Mouse (Mus musculus) kidney, embryonic 14.5 days (tissue): ENCODE measurements around the gene AI467606. TPM values are rescaled to one million over a fixed set of nuclear protein-coding genes. Genes with fewer than 3 reads are reported as not detected.

Source experiments
- ATAC-seq: fragments of 200-750 bp; cut with Nextera tagmentation; 2 replicates; pipeline ENCODE4 v1.8.0; 2017; ENCODE audit warnings: moderate number of reproducible peaks, mild to moderate bottlenecking, moderate TSS enrichment, moderate library complexity; ENCODE audit not compliant: low FRiP score, low TSS enrichment
- H3K27ac ChIP-seq: fragments of 300-500 bp; sonication (generic); 2 replicates; pipeline ENCODE4 v1.5.1; 2014; ENCODE audit warnings: low read depth, mild to moderate bottlenecking, low read length, moderate library complexity, mixed read lengths
- H3K27me3 ChIP-seq: fragments of 300-500 bp; sonication (generic); 2 replicates; pipeline ENCODE4 v1.6.1; 2014; ENCODE audit warnings: mild to moderate bottlenecking, low read length; ENCODE audit not compliant: control insufficient read depth, insufficient read depth
- H3K36me3 ChIP-seq: fragments of 300-500 bp; sonication (generic); 2 replicates; pipeline ENCODE4 v1.6.1; 2014; ENCODE audit warnings: low read length, mixed read lengths; ENCODE audit not compliant: control insufficient read depth, insufficient read depth
- H3K4me1 ChIP-seq: fragments of 300-500 bp; sonication (generic); 2 replicates; pipeline ENCODE4 v1.6.1; 2014; ENCODE audit warnings: low read length, mixed read lengths; ENCODE audit not compliant: control insufficient read depth, insufficient read depth
- H3K4me2 ChIP-seq: fragments of 300-500 bp; sonication (generic); replicated peaks from 2 replicates; pipeline ENCODE4 v1.6.1; 2014; ENCODE audit warnings: low read depth, mild to moderate bottlenecking, low read length
- H3K4me3 ChIP-seq: fragments of 300-500 bp; sonication (generic); 2 replicates; pipeline ENCODE4 v1.5.1; 2014; ENCODE audit warnings: mild to moderate bottlenecking, low read length
- H3K9ac ChIP-seq: fragments of 300-500 bp; sonication (generic); 2 replicates; pipeline ENCODE4 v1.6.1; 2014; ENCODE audit warnings: low read depth, mild to moderate bottlenecking, low read length, moderate library complexity
- H3K9me3 ChIP-seq: fragments of 300-500 bp; sonication (generic); 2 replicates; pipeline ENCODE4 v1.6.1; 2016; ENCODE audit warnings: low read length; ENCODE audit not compliant: control insufficient read depth
- WGBS: fragments of 180-500 bp; shearing (Covaris S2); extraction: QIAGEN DNeasy Blood & Tissue Kit; methylation state at CpG from one replicate; pipeline ENCODE4 v1.1.7; 2014; 5-methylcytosine and 5-hydroxymethylcytosine counted together
- polyA plus RNA-seq: library from polyadenylated mRNA; unstranded; fragments of >200 nt; fragmentation: Nextera tagmentation; extraction: Ambion mirVana; gene quantifications from 2 replicates; pipeline ENCODE4 v1.2.1, GENCODE M21; 2014

AI467606 gene
- polyA plus RNA-seq, 1 experiment from 2014 or later: 3.5 TPM

DNA sequence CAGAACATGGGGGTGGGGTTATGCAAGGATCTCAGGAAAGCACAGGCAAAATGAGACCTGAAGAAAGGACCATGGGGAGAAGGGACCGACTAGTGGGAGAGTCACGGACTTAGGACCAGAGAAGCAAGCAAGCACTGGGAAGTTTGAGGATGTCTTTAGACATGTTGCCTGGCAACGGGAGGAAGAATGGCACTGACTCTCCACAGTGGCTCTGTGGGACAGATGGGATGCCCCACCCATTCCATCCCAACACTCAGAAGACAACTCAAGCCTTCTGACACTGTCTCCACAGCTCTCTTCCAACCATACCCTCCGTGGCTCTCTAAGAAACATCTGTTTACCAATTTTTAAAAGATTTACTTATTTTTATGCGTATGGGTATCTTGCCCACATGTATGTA, 42.0 kb downstream of the AI467606 start:
- Histone ChIP-seq H3K9me3 (no peaks in the 10 kb centered on the region), H3K9ac (no peak overlapping the region), H3K4me3 (no peak overlapping the region), H3K36me3 (no peaks in the 10 kb centered on the region), H3K27me3 (no peaks in the 10 kb centered on the region), H3K4me1 (0 out of 2 replicates have a peak, but pooled peaks cover 4% of the 10 kb centered on the region), H3K27ac (no peak overlapping the region), H3K4me2 (no peak overlapping the region)
- ATAC-seq: no peak
- 77% methylated on average over 5 of the region's 5 CpGs for WGBS

DNA sequence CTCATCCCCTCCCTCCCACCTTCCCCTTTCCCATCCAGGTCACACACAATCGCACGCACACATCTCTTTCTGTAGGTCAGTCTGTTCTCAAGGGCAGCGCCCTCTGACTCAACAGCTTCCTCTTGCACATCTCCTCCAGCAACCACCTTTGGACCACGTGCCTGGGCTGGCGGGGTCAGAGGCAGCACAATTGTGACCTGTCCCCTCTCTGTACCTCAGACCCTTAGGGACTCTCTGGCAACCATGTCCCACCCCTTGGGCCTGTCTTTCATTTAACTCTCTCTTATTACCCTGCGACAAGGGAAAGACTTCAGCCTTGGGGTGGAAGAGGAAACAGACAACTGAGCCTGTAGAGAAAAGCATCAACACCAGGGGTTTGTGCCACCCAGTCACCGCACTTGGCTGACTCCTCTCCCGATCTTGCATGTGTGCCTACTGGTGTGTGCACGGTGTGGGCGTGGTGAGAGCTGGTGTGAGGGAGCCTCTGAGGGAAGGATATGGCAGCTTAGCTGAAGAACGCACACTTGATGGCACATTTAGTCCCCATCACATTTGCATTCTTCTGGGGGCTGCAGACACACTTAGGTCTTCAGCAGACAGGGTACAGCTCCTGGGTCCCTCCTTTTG, 43.8 kb downstream of the AI467606 start:
- no peak for ATAC-seq
- Histone ChIP-seq H3K4me3 (no peak overlapping the region), H3K36me3 (no peaks in the 10 kb centered on the region), H3K27ac (no peak overlapping the region), H3K4me1 (0 out of 2 replicates have a peak, but pooled peaks cover 4% of the 10 kb centered on the region), H3K27me3 (no peaks in the 10 kb centered on the region), H3K9ac (no peak overlapping the region), H3K9me3 (no peaks in the 10 kb centered on the region), H3K4me2 (no peak overlapping the region)
- 67% methylated on average over 11 of the region's 11 CpGs for WGBS

DNA sequence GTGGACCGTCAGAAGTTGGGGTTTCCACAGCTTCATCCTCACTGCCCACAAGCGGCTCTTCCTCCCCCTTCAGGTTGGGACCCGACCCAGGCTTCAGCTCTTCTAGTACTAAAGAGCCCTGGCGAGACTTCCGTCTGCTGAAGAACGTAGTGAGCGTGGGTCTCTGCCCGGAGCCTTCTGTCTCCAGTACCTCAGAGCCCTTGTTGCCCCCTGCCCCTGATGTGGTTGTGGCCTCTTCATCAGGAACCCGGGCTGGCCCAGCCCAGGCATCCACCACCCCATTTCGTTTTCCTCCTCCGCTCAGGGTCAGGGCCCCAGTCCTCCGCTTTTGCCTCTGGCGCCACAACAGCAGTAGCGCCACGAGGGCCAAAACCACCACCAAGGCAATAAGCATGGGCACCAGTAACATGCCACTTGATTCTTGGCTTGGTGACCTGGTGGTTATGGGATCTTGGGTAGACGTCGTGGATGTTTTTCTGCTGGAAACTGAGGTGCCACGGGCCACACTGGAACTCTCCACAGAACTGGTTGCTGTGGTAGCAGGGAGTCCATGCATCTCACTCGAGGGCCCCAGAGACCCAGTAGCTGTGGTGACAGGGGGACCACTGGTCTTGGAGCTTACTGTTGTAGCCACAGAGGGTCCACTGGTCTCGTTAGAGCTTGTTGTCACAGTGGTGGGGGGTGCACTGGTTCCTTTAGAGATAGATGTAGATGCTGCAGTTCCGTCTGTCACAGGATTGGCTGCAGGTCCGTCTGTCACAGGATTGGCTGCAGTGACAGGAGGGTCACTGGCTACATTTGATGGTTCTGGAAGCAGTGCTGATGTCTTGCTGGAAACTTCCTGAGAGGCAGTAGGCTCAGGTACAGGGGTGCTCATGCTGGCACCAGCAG, 45.3 kb downstream of the AI467606 start:
- 87% methylated on average over 22 of the region's 22 CpGs for WGBS
- no peak overlapping the region for H3K4me3 ChIP-seq
- H3K4me1 ChIP-seq: 0 out of 2 replicates have a peak, but pooled peaks cover 4% of the 10 kb centered on the region
- H3K36me3 ChIP-seq: no peaks in the 10 kb centered on the region
- no peak overlapping the region for H3K4me2 ChIP-seq
- ATAC-seq: no peak
- H3K9me3 ChIP-seq: no peaks in the 10 kb centered on the region
- H3K27me3 ChIP-seq: no peaks in the 10 kb centered on the region
- H3K27ac ChIP-seq: no peak overlapping the region
- H3K9ac ChIP-seq: no peak overlapping the region

DNA sequence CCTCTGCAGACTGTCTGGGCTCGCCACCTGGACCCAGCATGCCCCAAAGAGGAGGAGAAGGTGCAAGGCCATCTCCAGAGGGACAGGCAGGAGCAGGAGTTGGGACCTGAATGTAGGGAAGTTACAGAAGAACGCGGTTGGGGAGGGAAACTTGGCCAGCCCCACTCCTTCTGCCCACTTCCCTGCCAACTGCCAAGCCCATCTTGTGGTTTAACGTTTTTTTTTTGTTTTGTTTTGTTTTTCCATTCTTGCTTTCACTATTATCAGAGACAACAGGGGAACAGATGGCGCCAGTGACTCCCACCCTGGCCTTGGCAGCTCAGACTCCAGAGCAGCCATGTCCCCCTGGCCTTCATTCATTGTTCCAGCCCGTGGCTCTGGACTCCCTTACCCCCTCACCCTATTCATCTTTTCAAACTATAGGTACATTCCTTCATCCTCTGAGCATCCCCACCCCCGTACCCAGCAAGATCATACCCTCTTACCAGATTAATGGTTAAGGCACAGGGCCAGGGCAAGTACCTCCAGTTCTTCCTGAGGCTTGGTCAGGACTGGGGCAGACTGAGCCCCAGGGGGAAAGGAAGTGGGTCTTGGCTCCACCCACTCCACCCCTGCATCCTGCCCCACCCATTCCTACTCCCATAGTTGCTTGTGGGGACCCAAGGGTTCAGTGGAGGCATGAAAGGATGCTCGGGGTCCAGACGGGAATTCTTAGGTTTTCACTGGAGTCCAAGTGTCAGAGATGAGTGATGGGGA, 46.3 kb downstream of the AI467606 start, which contains the start of gene Spn:
TSS of gene Spn (minus strand) at position 562 of the 756 bp plus-strand sequence.
- H3K27ac ChIP-seq: no peak within 1 kb of the TSS
- no peak for ATAC-seq
- H3K9ac ChIP-seq: no peak within 1 kb of the TSS
- H3K4me2 ChIP-seq: no peak within 1 kb of the TSS
- H3K4me3 ChIP-seq: no peak within 1 kb of the TSS
- 0 out of 2 replicates have a peak, but pooled peaks cover 4% of the 10 kb centered on the region for H3K4me1 ChIP-seq
- no peaks in the 10 kb centered on the region for H3K36me3 ChIP-seq
- no peaks in the 10 kb centered on the region for H3K27me3 ChIP-seq
- 66% methylated on average over 9 of the region's 9 CpGs for WGBS
- H3K9me3 ChIP-seq: no peaks in the 10 kb centered on the region

DNA sequence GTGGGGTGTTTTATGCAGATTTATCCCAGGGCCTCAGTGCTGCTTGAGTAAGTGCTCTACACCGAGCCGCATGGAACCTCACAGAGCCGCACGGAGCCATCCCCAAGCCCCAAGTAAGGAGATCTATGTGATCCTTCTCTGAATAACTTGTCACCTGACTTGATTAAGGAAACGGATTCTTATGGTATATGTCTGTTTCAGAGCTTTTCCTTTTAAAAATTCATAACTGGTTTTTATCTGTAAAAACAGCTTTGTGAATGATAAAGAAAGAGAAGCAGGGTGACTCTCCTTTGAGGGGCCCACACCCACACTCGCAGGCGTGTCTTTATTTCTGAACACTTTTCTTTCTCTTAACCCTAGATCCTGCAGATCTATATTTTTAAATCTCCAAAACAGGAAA, 47.9 kb downstream of the AI467606 start:
- no peaks in the 10 kb centered on the region for H3K9me3 ChIP-seq
- H3K4me2 ChIP-seq: no peak overlapping the region
- 95% methylated on average over 7 of the region's 7 CpGs for WGBS
- no peaks in the 10 kb centered on the region for H3K36me3 ChIP-seq
- no peak for ATAC-seq
- H3K9ac ChIP-seq: no peak overlapping the region
- H3K4me1 ChIP-seq: 0 out of 2 replicates have a peak, but pooled peaks cover 4% of the 10 kb centered on the region
- H3K4me3 ChIP-seq: no peak overlapping the region
- no peak overlapping the region for H3K27ac ChIP-seq
- no peaks in the 10 kb centered on the region for H3K27me3 ChIP-seq

DNA sequence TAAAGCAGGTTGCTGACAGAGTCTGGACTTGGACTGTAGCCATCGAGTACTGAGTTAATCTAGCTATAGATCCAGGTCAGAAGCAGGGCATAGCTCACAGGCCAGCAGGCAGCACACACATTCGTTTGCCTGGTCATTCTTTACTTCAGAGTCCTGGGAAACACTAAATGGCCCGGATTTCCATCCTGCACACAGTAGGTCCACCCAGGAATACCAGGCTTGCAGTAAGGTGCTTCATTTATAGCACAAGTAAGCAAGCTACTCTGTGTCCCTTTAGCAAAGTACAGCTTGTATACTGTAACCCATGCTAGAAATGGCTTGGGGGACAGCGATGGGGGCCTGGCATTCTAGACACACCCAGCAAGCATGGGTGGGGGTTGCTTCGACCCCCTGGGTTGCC, 48.4 kb downstream of the AI467606 start:
- no peak overlapping the region for H3K9ac ChIP-seq
- H3K9me3 ChIP-seq: no peaks in the 10 kb centered on the region
- H3K36me3 ChIP-seq: no peaks in the 10 kb centered on the region
- no peak overlapping the region for H3K27ac ChIP-seq
- ATAC-seq: no peak
- H3K27me3 ChIP-seq: no peaks in the 10 kb centered on the region
- no peak overlapping the region for H3K4me3 ChIP-seq
- WGBS: 58% methylated on average over 5 of the region's 5 CpGs
- H3K4me1 ChIP-seq: 0 out of 2 replicates have a peak, but pooled peaks cover 4% of the 10 kb centered on the region
- no peak overlapping the region for H3K4me2 ChIP-seq

DNA sequence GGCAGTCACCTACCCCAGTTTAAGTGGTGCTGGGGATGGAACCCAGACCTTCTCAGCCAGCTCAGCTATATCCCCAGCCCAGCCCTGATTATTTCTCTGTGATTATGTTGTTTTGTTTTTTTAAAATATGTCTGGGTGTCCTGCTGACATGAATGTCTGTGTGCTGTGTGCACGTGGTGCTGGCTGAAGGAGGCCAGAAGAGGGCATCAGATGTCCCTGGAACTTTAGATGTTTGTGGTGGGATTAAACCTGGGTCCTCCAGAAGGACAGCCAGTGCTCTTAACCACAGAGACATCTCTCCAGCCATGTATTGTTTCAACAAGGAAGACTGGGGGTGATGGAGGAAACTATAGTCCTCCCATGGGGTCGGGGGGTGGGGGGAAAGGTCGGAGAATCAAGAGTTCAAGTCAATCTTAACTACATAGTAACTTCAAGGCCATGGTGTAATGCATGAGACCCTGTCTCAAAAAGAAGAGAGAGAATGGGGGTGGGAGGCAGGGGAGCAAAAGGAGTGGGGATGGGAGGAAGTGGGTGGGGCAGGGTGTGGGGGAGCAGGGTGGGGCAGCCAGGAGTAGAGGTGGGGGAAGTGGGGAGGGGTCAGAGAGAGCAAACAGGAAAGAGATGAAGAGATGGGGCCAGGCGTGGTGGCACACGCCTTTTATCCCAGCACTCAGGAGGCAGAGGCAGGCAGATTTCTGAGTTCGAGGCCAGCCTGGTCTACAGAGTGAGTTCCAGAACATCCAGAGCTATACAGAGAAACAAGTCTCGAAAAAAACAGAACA, 49.7 kb downstream of the AI467606 start:
- 0 out of 2 replicates have a peak, but pooled peaks cover 4% of the 10 kb centered on the region for H3K4me1 ChIP-seq
- no peak overlapping the region for H3K4me2 ChIP-seq
- ATAC-seq: no peak
- H3K9ac ChIP-seq: no peak overlapping the region
- WGBS: 69% methylated on average over 7 of the region's 7 CpGs
- H3K4me3 ChIP-seq: no peak overlapping the region
- H3K27me3 ChIP-seq: no peaks in the 10 kb centered on the region
- no peak overlapping the region for H3K27ac ChIP-seq
- H3K36me3 ChIP-seq: no peaks in the 10 kb centered on the region
- H3K9me3 ChIP-seq: no peaks in the 10 kb centered on the region

DNA sequence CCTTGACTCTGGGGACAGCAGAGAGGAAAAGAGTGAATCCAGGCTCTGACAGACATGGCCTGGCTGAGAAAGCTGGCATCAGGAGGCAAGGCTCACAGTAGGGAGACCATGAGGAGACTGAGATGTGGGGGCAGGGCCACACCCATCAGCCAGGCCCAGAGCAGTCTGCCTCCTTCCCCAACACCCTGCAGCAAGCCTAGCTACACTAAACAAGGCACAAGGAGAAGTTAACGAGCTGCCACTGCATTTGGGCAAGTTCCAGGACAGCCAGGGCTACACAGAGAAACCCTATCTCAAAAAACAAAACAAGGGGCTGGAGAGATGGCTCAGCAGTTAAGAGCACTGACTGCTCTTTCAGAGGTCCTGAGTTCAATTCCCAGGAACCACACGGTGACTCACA, 51.1 kb downstream of the AI467606 start:
- H3K9ac ChIP-seq: no peak overlapping the region
- no peaks in the 10 kb centered on the region for H3K9me3 ChIP-seq
- H3K36me3 ChIP-seq: no peaks in the 10 kb centered on the region
- 0 out of 2 replicates have a peak, but pooled peaks cover 4% of the 10 kb centered on the region for H3K4me1 ChIP-seq
- no peak overlapping the region for H3K27ac ChIP-seq
- H3K4me3 ChIP-seq: no peak overlapping the region
- H3K4me2 ChIP-seq: no peak overlapping the region
- WGBS: 44% methylated on average over 2 of the region's 2 CpGs
- no peak for ATAC-seq
- H3K27me3 ChIP-seq: no peaks in the 10 kb centered on the region
